Mouse (Mus musculus) bone marrow, adult 2 months (tissue): ENCODE data around the gene Carnmt1.

ENCODE experiments used
- CTCF ChIP-seq: fragments of 200-500 bp; IDR thresholded peaks from 2 replicates; pipeline ENCODE4 v1.5.1; 2011; ENCODE audit warnings: low read length, control low read depth; ENCODE audit not compliant: control insufficient read depth, insufficient read depth
- POLR2A ChIP-seq: fragments of 200-500 bp; IDR thresholded peaks from 2 replicates; pipeline ENCODE4 v1.6.1; 2011; ENCODE audit warnings: low read depth, mild to moderate bottlenecking, control low read depth, low read length, borderline replicate concordance; ENCODE audit not compliant: control insufficient read depth

DNA sequence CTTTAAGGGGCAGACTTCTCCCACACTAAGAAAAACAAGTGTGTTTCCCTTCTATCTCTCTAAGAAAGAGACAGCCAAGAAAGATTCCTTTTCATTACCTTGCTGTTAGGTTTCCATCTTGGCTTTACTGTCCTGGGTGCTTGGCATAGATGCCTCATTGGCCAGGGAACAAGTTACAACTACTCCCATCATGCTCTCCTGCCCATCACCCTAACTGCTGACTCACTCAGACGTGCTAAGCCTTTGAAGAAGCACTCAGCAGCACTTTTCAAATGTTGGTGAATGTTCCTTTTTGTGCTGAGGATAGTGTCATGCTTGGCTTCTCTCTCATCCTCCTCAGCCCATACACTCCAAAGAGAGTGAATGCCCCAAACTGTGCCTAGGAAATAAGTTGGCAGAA, 8.9 kb upstream of the Carnmt1 start:
- TF ChIP-seq CTCF (no peak), POLR2A (no peak)
